Mouse (Mus musculus) heart, embryonic 11.5 days (tissue): ENCODE measurements around the gene Ccdc51. TPM values are rescaled to one million over a fixed set of nuclear protein-coding genes. Genes with fewer than 3 reads are reported as not detected.

Experiments used
- ATAC-seq: fragments of 200-750 bp; cut with Nextera tagmentation; replicated peaks from 2 replicates; pipeline ENCODE4 v1.8.0; 2017; ENCODE audit warnings: moderate library complexity; ENCODE audit not compliant: insufficient number of reproducible peaks, low FRiP score, low TSS enrichment
- H3K27ac ChIP-seq: fragments of 300-500 bp; sonication (generic); 2 replicates; pipeline ENCODE4 v1.5.1; 2014; ENCODE audit warnings: mild to moderate bottlenecking, low read depth, low read length
- H3K27me3 ChIP-seq: fragments of 300-500 bp; sonication (generic); 2 replicates; pipeline ENCODE4 v1.6.1; 2014; ENCODE audit warnings: mild to moderate bottlenecking, low read length, mixed read lengths; ENCODE audit not compliant: control insufficient read depth, insufficient read depth
- H3K36me3 ChIP-seq: fragments of 300-500 bp; sonication (generic); 2 replicates; pipeline ENCODE4 v1.6.1; 2014; ENCODE audit warnings: mild to moderate bottlenecking, low read length, moderate library complexity, mixed read lengths; ENCODE audit not compliant: control insufficient read depth, insufficient read depth
- H3K4me1 ChIP-seq: fragments of 300-500 bp; sonication (generic); 2 replicates; pipeline ENCODE4 v1.6.1; 2014; ENCODE audit warnings: low read length; ENCODE audit not compliant: control insufficient read depth, insufficient read depth
- H3K4me2 ChIP-seq: fragments of 300-500 bp; sonication (generic); 2 replicates; pipeline ENCODE4 v1.6.1; 2014; ENCODE audit warnings: mild to moderate bottlenecking, moderate library complexity
- H3K4me3 ChIP-seq: fragments of 300-500 bp; sonication (generic); 2 replicates; pipeline ENCODE4 v1.5.1; 2014; ENCODE audit warnings: low read depth, low read length
- H3K9ac ChIP-seq: fragments of 300-500 bp; sonication (generic); 2 replicates; pipeline ENCODE4 v1.6.1; 2014; ENCODE audit warnings: mild to moderate bottlenecking, low read depth, low read length, moderate library complexity
- H3K9me3 ChIP-seq: fragments of 300-500 bp; sonication (generic); replicated peaks from 2 replicates; pipeline ENCODE4 v1.6.1; 2016; ENCODE audit warnings: low read length; ENCODE audit not compliant: control insufficient read depth
- WGBS: fragments of 180-500 bp; shearing (Covaris S2); extraction: QIAGEN DNeasy Blood & Tissue Kit; methylation state at CpG from one replicate; pipeline ENCODE4 v1.1.7; 2014; ENCODE audit not compliant: insufficient replicate concordance; 5-methylcytosine and 5-hydroxymethylcytosine counted together
- polyA plus RNA-seq: library from polyadenylated mRNA; unstranded; fragments of >200 nt; fragmentation: Nextera tagmentation; extraction: Ambion mirVana; gene quantifications from 2 replicates; pipeline ENCODE4 v1.2.1, GENCODE M21; 2014

Ccdc51 gene
- polyA plus RNA-seq = 15.5 and 15.8 TPM in 2 replicates

DNA sequence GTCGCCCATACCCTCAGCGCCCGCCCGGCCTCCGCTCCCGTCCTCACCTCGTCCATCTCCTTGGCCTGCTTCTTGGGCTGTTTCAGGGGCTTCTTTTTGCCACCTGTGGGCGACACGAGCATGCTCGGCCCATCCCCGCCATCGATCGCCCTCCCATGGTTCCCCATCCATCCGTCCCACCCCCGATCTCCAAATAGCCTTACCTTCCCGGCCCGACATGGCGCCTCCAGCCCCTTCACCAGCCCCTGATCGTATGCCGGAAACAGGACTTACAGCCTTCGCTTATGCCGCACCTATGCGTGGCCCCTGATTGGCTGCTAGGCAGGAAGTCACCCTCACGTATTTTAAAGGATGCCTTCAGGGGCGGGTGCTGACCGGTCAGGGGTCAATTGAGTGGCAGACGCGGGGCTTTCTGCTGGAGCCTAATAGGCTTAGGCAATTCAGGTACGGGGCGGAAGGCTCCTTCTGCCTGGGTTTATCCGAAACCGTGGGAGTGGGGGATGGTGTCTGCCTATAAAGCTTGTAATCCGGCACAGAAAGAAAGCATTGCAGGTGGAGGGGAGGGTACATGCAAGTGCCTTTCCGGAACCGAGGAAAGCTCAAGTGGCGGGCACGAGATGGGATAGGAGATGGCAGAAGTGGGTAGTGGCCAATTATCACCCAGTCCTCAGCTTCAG is at the start of gene Ccdc51, which contains the start of gene Tma7:
Gene Ccdc51, plus strand, starts transcription at position 370 of the 677 bp plus-strand sequence.
Gene Tma7, minus strand, starts transcription at position 464 of the 677 bp plus-strand sequence.
- no peaks in the 10 kb centered on the region for H3K9me3 ChIP-seq
- H3K4me3 ChIP-seq = peak within 1 kb of the TSS; percentile 77
- H3K9ac ChIP-seq = peak within 1 kb of the TSS; percentile 81
- no peaks in the 10 kb centered on the region for H3K36me3 ChIP-seq
- H3K4me1 ChIP-seq = peaks cover 10% of the 10 kb centered on the region
- under 1% methylated on average over 37 of the region's 37 CpGs for WGBS
- no peaks in the 10 kb centered on the region for H3K27me3 ChIP-seq
- H3K27ac ChIP-seq = peak within 1 kb of the TSS; percentile 59
- peak within 1 kb of the TSS; percentile 82 for H3K4me2 ChIP-seq
- peak; percentile 97 for ATAC-seq

- no peaks in the 10 kb centered on the region for H3K36me3 ChIP-seq
- H3K9ac ChIP-seq = peak within 1 kb of the TSS; percentile 86
- peak; percentile 87 for ATAC-seq
- peak within 1 kb of the TSS; percentile 70 for H3K4me3 ChIP-seq
- H3K4me1 ChIP-seq = peaks cover 29% of the 10 kb centered on the region
- H3K27ac ChIP-seq = peak within 1 kb of the TSS; percentile 62
- H3K27me3 ChIP-seq = no peaks in the 10 kb centered on the region
- WGBS = 2% methylated on average over 32 of the region's 40 CpGs
- H3K9me3 ChIP-seq = no peaks in the 10 kb centered on the region
- H3K4me2 ChIP-seq = peak within 1 kb of the TSS; percentile 87
These were observed 44.0 kb upstream of the Ccdc51 start, which contains the start of gene Shisa5 for GRCm38 (mm10) chr9:109038086-109038895. Gene Shisa5 (plus strand): TSS chr9:109038565.

DNA sequence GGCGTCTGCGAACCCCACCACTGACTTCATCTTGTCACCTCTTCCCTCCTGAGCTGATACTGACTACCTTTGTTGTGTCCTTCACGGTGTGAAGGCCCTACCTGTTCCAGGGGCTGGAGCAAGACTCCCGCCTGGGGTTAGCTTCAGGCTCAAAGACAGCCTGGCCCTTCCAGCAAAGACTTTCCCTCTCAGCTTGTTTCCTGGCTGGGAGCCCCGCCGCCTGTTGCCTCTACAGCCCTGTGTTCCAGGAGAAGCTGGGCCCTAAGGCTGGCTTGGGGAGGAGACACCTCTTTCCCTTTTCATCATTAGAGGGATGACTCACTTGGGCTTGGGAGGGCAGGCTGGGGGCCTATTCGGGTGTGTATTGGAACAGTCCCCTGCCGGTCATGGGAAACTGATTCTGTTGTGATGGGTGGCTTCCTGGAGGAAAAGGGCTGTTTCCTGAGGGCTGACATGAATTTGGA is 43.4 kb upstream of the Ccdc51 start:
- no peaks in the 10 kb centered on the region for H3K27me3 ChIP-seq
- 14% methylated on average over 8 of the region's 8 CpGs for WGBS

DNA sequence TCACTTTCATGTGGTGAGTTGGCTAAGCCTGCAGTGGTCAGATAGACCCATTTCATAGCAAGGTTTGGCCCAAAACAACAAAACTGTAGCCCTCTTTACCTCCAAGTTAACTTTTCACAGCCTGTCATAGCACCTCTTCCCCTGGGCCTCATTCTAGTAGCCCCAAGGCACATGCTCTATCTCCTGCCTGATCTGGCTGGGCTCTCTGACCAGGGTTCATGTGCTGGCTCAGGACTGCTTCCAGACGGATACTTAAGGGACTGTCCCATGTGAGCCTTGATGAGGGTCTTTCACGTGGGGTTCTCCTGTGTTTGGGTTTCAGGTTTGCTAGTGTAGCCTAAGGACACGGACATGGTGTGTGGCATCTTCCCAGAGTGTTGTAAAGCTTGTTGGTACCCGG is 42.6 kb upstream of the Ccdc51 start:
- H3K4me2 ChIP-seq = peak overlapping the region; percentile 87
- H3K9ac ChIP-seq = no peak overlapping the region
- no peak for ATAC-seq
- no peaks in the 10 kb centered on the region for H3K27me3 ChIP-seq
- no peaks in the 10 kb centered on the region for H3K36me3 ChIP-seq
- H3K9me3 ChIP-seq = no peaks in the 10 kb centered on the region
- peaks cover 29% of the 10 kb centered on the region for H3K4me1 ChIP-seq
- peak overlapping the region; percentile 70 for H3K4me3 ChIP-seq
- WGBS = 68% methylated on average over 4 of the region's 4 CpGs
- no peak overlapping the region for H3K27ac ChIP-seq

More for the DNA sequence above, 43.4 kb upstream of the Ccdc51 start:
- peak; percentile 31 for ATAC-seq
- Histone ChIP-seq H3K36me3 (no peaks in the 10 kb centered on the region), H3K9me3 (no peaks in the 10 kb centered on the region), H3K4me2 (peak overlapping the region; percentile 87), H3K9ac (peak overlapping the region; percentile 86), H3K4me3 (peak overlapping the region; percentile 70), H3K4me1 (peaks cover 29% of the 10 kb centered on the region), H3K27ac (peak overlapping the region; percentile 62)

GRCm38 (mm10) chr9:109040216-109040615 is 42.1 kb upstream of the Ccdc51 start:
- peak overlapping the region; percentile 87; the same call in 1 of the 2 replicates for H3K4me2 ChIP-seq
- H3K36me3 ChIP-seq = no peaks in the 10 kb centered on the region
- H3K9me3 ChIP-seq = no peaks in the 10 kb centered on the region
- WGBS = 83% methylated on average over 8 of the region's 8 CpGs
- no peak for ATAC-seq
- H3K4me3 ChIP-seq = no peak overlapping the region
- H3K9ac ChIP-seq = no peak overlapping the region
- peaks cover 29% of the 10 kb centered on the region for H3K4me1 ChIP-seq
- H3K27ac ChIP-seq = no peak overlapping the region
- H3K27me3 ChIP-seq = no peaks in the 10 kb centered on the region

DNA sequence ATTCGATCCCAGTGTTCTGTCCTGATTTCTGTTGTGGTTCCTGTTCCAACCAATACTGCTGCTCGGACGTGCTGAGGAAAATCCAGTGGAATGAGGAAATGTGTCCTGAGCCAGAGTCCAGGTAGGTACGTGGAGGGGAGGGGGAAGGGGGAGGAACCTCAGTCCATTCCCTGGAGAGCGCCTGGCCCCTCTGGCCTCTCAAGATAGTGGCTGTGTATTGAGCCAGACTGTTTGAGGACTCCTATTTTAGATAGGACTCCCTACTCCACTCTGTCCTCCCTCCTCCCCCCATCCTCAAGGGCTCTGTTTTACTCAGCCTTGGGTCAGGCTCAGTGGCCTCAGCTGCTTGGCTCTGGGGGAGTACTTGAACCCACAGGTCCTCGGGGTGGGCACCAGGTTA is 41.4 kb upstream of the Ccdc51 start:
- peak overlapping the region; percentile 39 for H3K4me2 ChIP-seq
- no peaks in the 10 kb centered on the region for H3K36me3 ChIP-seq
- 34% methylated on average over 6 of the region's 6 CpGs for WGBS
- peaks cover 29% of the 10 kb centered on the region for H3K4me1 ChIP-seq
- no peaks in the 10 kb centered on the region for H3K9me3 ChIP-seq
- H3K27me3 ChIP-seq = no peaks in the 10 kb centered on the region
- peak; percentile 33; the same call in 1 of the 2 replicates for ATAC-seq
- H3K9ac ChIP-seq = peak overlapping the region; percentile 22; the same call in 1 of the 2 replicates
- H3K27ac ChIP-seq = 0 out of 2 replicates have a peak overlapping the region, but pooled peaks have one; percentile 22
- no peak overlapping the region for H3K4me3 ChIP-seq

DNA sequence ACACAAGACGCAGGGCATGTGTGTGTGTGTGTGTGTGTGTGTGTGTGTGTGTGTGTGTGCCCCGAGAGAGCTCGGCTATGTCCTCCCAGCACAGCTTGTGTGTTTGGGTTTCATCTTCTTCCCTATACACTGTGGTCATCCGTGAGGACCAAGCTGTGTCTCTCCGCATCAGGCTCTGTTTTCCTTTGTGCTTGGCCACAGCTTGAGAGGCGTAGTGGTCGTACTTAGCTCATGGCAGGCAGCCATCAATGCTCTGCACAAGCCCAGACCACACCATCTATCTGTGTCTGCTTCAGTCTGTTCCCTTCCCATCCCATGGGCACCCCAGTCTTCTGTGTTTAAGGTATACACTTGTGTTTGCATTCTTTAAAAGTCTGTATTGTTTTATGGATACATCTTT is 40.9 kb upstream of the Ccdc51 start:
- no peak overlapping the region for H3K4me3 ChIP-seq
- H3K4me2 ChIP-seq = peak overlapping the region; percentile 39
- no peaks in the 10 kb centered on the region for H3K9me3 ChIP-seq
- H3K27me3 ChIP-seq = no peaks in the 10 kb centered on the region
- ATAC-seq = no peak
- WGBS = 62% methylated on average over 7 of the region's 7 CpGs
- H3K4me1 ChIP-seq = peaks cover 29% of the 10 kb centered on the region
- H3K36me3 ChIP-seq = no peaks in the 10 kb centered on the region
- H3K9ac ChIP-seq = peak overlapping the region; percentile 16; the same call in 1 of the 2 replicates
- peak overlapping the region; percentile 22; the same call in 1 of the 2 replicates for H3K27ac ChIP-seq

- Histone ChIP-seq H3K4me1 (peaks cover 2% of the 10 kb centered on the region; the same call in 1 of the 2 replicates), H3K4me2 (no peak overlapping the region), H3K27ac (no peak overlapping the region), H3K4me3 (no peak overlapping the region), H3K27me3 (no peaks in the 10 kb centered on the region), H3K36me3 (peaks cover 3% of the 10 kb centered on the region; the same call in 1 of the 2 replicates), H3K9me3 (no peaks in the 10 kb centered on the region), H3K9ac (no peak overlapping the region)
- ATAC-seq = no peak
- 36% methylated on average over 5 of the region's 5 CpGs for WGBS
These were observed 36.0 kb upstream of the Ccdc51 start for GRCm38 (mm10) chr9:109046306-109046705.
